ENCODE assay signal across 8 mouse cellular contexts in genomic region chr17:14371606-14372005, GRCm38 (mm10).
DNase-seq lines count a peak whose midpoint lies in the region; ATAC-seq and TF ChIP-seq lines count a peak whose summit lies in the region.

No protein-coding gene starts in this region.

- no peaks in the 10 kb centered on the region for H3K36me3 ChIP-seq in neural tube, embryonic 13.5 days
- H3K36me3 ChIP-seq in myocyte (ENCODE audit: control insufficient read depth, insufficient read depth): no peaks in the 10 kb centered on the region

- no peak overlapping the region for H3K27ac ChIP-seq in neural tube, embryonic 13.5 days (replicated peaks)

- no peak for DNase-seq in cerebellum, postnatal 10 days
- DNase-seq in neural tube, embryonic 10.5 days (ENCODE audit: extremely low spot score, low spot score): no peak
- peak; percentile 73 to 83 for DNase-seq in kidney, postnatal 25 days

- peaks cover 24% of the 10 kb centered on the region for H3K4me1 ChIP-seq in neural tube, embryonic 13.5 days (replicated peaks)

- TF ChIP-seq POLR2A in myocyte (IDR thresholded peaks at IDR 0.05; ENCODE audit: insufficient read length, low read depth): no peak

- H3ac ChIP-seq in myocyte (ENCODE audit: control insufficient read depth, insufficient read length): no peak overlapping the region

- H3K79me2 ChIP-seq in myocyte (ENCODE audit: control insufficient read depth, insufficient read depth): no peaks in the 10 kb centered on the region

- 0 out of 2 replicates have a peak, but pooled peaks have one; percentile 13 for ATAC-seq in cerebellum, adult (ENCODE audit: insufficient number of reproducible peaks, low FRiP score, low TSS enrichment)
- peak; percentile 11; the same call in 1 of the 2 replicates for ATAC-seq in neural tube, embryonic 13.5 days (ENCODE audit: low read depth)
- no peak for ATAC-seq in megakaryocyte-erythroid progenitor cell, adult 5-6 weeks (replicated peaks; ENCODE audit: low FRiP score, low TSS enrichment, poor library complexity, severe bottlenecking)
- ATAC-seq in frontal cortex, adult (ENCODE audit: low TSS enrichment): no peak

- H3K9ac ChIP-seq in neural tube, embryonic 13.5 days: no peak overlapping the region

- H3K9me3 ChIP-seq in neural tube, embryonic 13.5 days: no peaks in the 10 kb centered on the region

- WGBS in neural tube, embryonic 13.5 days: 77% methylated on average over 6 of the region's 6 CpGs

- no peaks in the 10 kb centered on the region for H3K27me3 ChIP-seq in neural tube, embryonic 13.5 days
- H3K27me3 ChIP-seq in myocyte (ENCODE audit: control insufficient read depth, insufficient read depth, insufficient read length): no peaks in the 10 kb centered on the region

- H3K4me2 ChIP-seq in neural tube, embryonic 13.5 days: no peak overlapping the region
- no peak overlapping the region for H3K4me2 ChIP-seq in myocyte (ENCODE audit: low read depth)

- no peak overlapping the region for H3K4me3 ChIP-seq in neural tube, embryonic 13.5 days
- H3K4me3 ChIP-seq in myocyte: no peak overlapping the region

TF ChIP-seq in myocyte, 11 proteins besides CTCF, POLR2A, EP300 and RAD21:
- TF ChIP-seq CEBPB (IDR thresholded peaks at IDR 0.05; ENCODE audit: insufficient read depth, poor library complexity, severe bottlenecking) (peak; percentile 99), E2F4 (IDR thresholded peaks at IDR 0.05; ENCODE audit: insufficient read depth) (no peak)

Comparison
In these comparisons a context has a peak if more than half of its experiments do, and no peak if none do; other contexts are left out.
1. ATAC-seq: peak in cerebellum, adult (single experiment) and neural tube, embryonic 13.5 days (single experiment); none in megakaryocyte-erythroid progenitor cell, adult 5-6 weeks (single experiment) and frontal cortex, adult (single experiment).
2. DNase-seq: peak in kidney, postnatal 25 days (2 of 2); none in cerebellum, postnatal 10 days (0 of 2) and neural tube, embryonic 10.5 days (single experiment).